Mouse (Mus musculus) gastrocnemius, adult 2 months (tissue): ENCODE results near the gene Ntn3. TPM values are rescaled to one million over a fixed set of nuclear protein-coding genes. Genes with fewer than 3 reads are reported as not detected.

Experiments
- DNase-seq: peaks from one replicate; pipeline ENCODE4 v3.0.0; 2022
- H3K27ac ChIP-seq: fragments of 200-600 bp; 2 replicates; pipeline ENCODE4 v1.8.1; 2022; ENCODE audit warnings: mild to moderate bottlenecking
- H3K4me3 ChIP-seq: fragments of 200-600 bp; 2 replicates; pipeline ENCODE4 v1.8.1; 2022; ENCODE audit warnings: mild to moderate bottlenecking, moderate library complexity
- CTCF ChIP-seq: fragments of 200-600 bp; IDR thresholded peaks from 2 replicates; pipeline ENCODE4 v1.8.1; 2022; ENCODE audit warnings: antibody characterized with exemption, mild to moderate bottlenecking, moderate library complexity
- intact Hi-C: fragments of 180-260 bp; cut with DNase I; formaldehyde crosslinking; loops from one replicate; pipeline ENCODE4 v1.15.1; 2025
- long read RNA-seq, 2 experiments: library from polyadenylated mRNA; stranded (forward); transcript quantifications; one replicate each; pipeline ENCODE4 v2.0.0; 2021
- total RNA-seq, 2 experiments: library from RNA; stranded (reverse); gene quantifications; 2 replicates each; pipeline ENCODE4 v1.2.3; 2021

Gene Ntn3
- under 1 TPM; 0.31 to 0.39 TPM for total RNA-seq
- long read RNA-seq, experiment 1 = 0 reads
- long read RNA-seq, experiment 2 = 0 reads

DNA sequence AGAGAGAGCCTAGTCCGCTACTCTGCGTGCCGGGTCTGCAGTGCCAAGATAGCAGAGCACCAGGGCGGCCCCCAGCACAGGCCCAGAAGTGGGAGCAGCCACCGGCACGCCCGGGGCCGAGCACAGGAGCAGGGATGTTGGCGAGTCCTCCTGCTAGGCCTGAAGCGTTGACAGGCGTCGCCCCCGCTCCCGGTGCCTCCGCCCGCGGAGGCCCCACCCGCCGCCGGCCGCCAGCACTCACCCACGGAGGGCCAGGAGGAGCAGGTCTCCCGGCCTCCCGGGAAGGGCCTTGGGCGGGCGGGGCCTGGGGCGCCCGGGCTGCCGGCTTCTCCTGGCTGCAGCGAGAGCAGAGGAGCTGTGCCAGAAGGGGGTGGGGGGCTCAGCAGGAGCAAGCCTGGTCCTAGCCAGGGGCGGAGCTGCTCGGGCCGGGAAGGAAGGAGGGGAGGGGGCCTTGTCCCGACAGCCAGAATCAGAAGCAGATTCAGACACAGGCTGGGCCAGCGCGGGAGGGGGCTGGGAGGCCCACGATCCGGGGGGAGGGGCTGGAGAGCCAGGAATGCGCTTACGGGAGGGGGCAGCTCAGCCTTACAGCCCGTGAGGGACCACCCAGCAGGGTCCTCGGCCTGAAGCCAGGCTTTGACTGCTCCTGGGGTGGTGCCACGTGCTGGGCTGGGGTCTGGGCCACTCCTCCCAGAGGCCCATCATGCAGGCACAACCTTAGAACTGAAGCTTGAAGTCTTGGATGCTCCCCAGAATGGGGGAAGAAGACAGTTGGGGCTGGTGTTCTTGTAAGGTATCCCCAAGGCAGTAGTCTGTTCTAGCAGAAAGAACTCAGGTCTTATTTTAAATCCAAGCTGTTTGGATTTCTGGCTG, at the start of gene Ntn3:
Ntn3 (minus strand) TSS at position 489 of the 873 bp plus-strand sequence.
- DNase-seq = peak; percentile 64
- TF ChIP-seq CTCF = no peak
- H3K4me3 ChIP-seq = peak within 1 kb of the TSS; percentile 77
- intact Hi-C loops = no loop called here
- peak within 1 kb of the TSS; percentile 70 for H3K27ac ChIP-seq

DNA sequence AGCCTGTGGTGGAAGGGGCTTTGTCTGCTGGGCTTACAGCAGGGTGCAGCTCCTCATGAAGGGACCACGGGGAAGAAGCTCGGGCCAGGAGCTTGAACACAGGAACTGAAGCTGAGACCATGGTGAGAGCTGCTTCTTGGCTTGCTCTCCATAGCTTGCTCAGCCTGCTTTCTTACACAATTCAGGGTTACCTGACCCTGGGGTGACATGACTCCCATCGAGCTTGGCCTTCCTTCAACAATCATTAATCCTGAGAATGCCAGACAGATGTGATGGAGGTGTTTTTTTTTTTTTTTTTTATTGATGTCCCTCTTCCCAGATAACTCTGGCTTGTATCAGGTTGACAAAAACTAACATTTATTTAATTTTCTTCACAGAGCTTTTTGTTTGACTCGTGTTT, 49.6 kb upstream of the Ntn3 start:
- H3K4me3 ChIP-seq = no peak overlapping the region
- DNase-seq = no peak
- H3K27ac ChIP-seq = no peak overlapping the region
- no peak for TF ChIP-seq CTCF
- intact Hi-C loops = no loop called here

DNA sequence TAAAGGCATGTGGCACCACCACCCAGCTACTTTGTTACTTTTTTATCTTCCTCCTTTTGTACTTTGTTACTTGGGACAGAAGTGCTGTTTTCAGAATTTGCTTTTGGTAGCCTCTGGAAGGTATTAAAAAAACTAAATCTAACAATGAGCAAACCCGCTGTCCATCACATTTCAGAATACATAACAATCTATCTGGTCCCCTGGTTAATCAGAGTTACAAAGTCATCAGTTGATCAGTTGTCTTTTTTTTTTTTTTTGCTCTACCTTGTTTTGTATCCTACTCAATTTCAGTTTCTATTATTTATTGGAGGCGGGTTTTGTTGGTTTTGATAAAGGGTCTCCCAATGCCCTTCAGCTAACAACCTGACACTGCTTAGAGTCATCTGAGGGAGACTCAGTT, 43.0 kb upstream of the Ntn3 start:
- no peak overlapping the region for H3K27ac ChIP-seq
- intact Hi-C loops = loop anchor here (2.0 kb wide), 1 partner anchor 84 kb away; the partner anchor contains the start of gene Atp6v0c
- TF ChIP-seq CTCF = no peak
- no peak for DNase-seq
- no peak overlapping the region for H3K4me3 ChIP-seq

DNA sequence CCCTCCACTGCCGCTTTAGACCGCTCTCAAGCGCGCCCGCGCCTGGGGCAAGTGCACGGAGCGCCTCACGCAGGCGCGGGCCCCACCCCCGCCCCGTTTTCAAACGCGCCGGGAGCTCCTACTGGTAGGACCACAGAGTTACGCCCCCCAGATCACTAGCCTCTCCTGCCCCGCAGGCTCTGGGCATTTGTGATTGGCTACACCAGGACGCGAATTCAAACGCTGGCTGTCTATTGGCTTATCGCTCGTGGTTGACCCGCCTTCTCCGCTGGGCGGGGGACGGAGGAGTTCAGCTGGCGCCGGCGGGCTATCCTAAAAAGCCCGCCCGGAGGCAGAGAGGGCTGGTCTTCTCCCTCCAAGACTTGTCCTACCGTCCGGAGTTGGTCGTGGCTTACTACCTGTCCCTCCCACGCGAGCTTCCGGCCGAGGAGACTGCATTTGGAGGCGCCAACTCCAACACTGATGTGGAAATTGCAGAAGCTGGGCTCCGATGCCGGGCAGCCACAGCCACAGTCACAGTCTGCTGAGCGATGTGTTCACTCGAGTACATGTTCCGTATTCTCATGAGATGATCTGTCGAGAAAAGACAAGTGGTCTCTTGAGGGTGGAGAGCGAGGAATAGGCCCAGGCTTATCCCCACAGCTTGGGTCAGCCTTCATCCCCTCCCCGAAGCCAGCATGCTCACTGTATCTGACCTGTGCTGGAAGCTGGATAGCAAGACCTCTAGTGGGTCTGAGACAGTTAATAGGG, 42.2 kb upstream of the Ntn3 start, which contains the start of gene Ccnf:
Ccnf (minus strand) TSS at position 165 of the 750 bp plus-strand sequence.
- TF ChIP-seq CTCF = peak; percentile 48
- DNase-seq = peak; percentile 97
- Histone ChIP-seq H3K27ac (peak within 1 kb of the TSS; percentile 75), H3K4me3 (peak within 1 kb of the TSS; percentile 78)
- intact Hi-C loops = loop anchor here (2.0 kb wide), 1 partner anchor 83 kb away; the partner anchor contains the start of gene Atp6v0c

DNA sequence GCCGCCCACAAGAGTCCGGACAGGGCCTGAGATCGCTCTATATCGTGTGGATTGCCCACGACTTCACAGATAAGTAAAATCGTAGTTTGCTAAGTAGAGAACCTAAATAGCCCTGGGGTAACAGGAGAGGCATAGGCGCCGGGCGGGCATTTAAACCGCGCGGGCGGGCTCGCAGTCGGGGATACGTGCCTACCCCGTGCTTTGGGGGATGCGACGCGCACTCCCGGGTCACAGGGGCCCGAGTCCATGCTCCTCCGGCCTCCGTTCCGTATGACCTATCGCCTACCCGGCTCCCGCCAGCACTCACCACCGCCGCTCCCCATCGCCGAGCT, 41.6 kb upstream of the Ntn3 start:
- DNase-seq = no peak
- peak overlapping the region; percentile 75 for H3K27ac ChIP-seq
- intact Hi-C loops = no loop called here
- peak overlapping the region; percentile 78 for H3K4me3 ChIP-seq
- no peak for TF ChIP-seq CTCF

DNA sequence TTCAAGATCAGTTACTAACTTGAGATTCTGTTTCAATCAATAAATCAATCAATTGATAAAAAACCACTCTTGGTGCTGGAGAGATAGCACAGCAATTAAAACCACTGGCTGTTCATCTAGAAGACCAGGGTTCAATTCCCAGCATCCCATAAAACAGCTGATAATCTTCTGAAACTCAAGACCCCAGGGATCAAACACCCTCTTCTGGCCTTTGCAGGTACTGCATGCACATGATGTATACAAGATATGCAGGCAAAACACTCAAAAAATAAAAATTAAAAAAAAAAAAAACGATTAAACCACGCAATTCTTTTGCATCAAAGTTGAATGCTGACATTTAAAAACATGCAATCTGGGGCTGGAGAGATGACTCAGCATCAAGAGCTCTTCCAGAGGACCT, 39.3 kb upstream of the Ntn3 start:
- no peak for DNase-seq
- no peak overlapping the region for H3K27ac ChIP-seq
- peak; percentile 43 for TF ChIP-seq CTCF
- H3K4me3 ChIP-seq = no peak overlapping the region
- intact Hi-C loops = no loop called here

DNA sequence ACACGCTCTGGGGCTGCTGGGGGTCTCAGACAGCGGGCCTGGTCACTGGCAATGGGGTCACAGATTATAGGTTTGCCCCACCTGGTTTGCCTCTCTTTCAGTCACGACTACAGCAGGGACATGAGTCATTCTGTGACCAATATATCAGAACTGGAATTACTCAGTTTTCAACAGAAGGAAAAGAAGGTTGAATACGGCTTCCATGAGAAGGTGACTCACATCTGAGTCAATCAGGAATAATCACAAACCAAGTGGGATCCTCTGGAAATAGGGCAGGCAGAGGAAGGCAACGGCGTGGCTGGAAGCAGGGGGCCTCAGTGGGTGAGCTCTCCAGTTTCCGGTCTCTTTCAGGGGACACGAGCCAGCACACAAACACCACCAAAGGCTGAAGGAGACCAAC, 34.7 kb upstream of the Ntn3 start:
- no peak overlapping the region for H3K4me3 ChIP-seq
- H3K27ac ChIP-seq = no peak overlapping the region
- DNase-seq = no peak
- no peak for TF ChIP-seq CTCF
- intact Hi-C loops = no loop called here

DNA sequence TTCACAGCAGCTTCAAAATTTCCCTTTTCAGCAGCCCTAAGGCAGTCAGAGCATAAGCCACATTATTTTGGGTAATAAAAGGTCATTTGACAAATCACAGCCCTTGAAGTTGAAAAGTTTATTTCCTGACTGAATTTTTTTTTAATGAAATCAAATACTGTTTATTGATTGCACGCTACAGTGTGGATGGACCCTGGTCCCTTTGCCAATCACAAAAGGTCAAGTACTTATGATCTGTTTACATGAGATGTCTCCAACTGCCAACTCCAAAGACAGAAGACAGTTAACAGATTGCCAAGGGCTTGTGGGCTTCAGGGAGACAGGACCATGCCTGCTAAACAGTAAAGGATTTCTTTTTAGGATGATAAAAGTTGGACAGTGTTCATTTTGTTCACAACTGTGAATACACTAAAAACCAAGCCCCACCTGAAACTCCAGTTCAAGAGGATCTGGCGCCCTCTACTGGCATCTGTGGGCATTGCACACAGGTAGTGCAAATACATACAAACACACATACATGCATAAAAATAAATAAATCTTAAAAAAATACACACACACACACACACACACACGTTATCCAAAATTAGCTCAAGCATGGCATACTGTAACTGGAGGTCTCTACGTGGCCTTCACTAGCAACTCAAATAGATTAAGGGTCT, 34.1 kb upstream of the Ntn3 start:
- no peak for DNase-seq
- peak; percentile 67 for TF ChIP-seq CTCF
- Histone ChIP-seq H3K4me3 (no peak overlapping the region), H3K27ac (no peak overlapping the region)
- intact Hi-C loops = loop anchor here (2.0 kb wide), 1 partner anchor 71 kb away; no protein-coding TSS in a partner anchor

DNA sequence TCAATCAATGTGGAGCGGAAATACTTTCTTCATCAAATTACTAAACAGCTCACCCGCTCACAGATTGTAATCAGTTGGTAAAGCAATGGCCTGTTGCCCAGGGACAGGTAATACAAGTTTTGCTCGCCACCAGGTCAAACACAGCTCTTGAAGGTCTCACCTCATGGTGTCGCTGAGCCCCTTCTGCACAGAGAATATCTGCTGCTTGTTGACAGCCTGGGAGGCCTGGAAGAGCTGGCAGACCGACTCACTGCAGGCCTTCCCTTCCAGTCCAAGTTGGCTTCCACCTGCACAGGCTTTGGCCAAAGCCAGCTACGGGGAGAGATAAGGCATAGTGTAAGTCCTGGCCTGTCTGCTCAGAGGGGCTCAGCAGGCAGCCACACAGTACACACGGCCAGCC, 27.6 kb upstream of the Ntn3 start:
- intact Hi-C loops = no loop called here

DNA sequence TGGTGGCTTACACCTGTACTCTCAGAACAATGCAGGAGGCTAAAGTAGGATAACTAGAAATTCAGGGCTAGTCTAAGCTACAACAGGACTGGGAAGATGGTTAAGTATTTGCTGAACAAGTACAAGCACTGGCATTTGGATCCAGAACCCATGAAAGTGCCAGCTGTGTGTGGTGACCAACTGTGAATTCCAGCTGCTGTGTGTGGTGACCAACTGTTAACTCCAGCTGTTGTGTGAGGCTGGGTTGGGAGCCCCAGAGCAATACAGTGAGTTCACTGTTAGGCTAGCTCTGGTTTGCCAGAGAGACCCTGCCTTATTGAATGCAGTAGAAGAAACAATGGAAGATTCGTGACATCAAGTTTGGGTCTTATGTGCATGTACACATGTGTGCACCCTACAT, 27.1 kb upstream of the Ntn3 start:
- DNase-seq = no peak
- no peak overlapping the region for H3K27ac ChIP-seq
- H3K4me3 ChIP-seq = no peak overlapping the region
- no peak for TF ChIP-seq CTCF
- intact Hi-C loops = no loop called here

More for the DNA sequence above, 27.6 kb upstream of the Ntn3 start:
- no peak for DNase-seq
- Histone ChIP-seq H3K4me3 (no peak overlapping the region), H3K27ac (no peak overlapping the region)
- TF ChIP-seq CTCF = no peak

DNA sequence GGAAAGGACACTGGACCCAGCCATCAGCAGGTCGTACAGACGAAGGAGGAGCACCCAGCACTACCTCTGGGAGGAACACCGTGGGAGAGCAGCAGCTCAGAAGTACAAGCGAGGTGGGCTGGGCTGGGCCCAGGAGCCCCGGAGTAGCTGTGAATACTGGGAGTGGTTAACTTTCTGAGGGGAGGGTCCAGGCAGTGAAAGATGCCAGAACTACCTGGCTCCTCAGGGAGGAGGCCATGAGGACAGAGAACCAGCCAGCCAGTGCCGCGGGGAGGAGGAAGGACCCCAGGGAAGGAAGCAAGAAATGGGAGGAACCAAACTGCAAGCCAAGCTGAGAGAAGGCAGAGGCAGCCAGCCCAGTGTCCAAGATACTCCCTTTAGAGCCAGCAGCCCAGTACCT, 18.6 kb upstream of the Ntn3 start:
- Histone ChIP-seq H3K27ac (no peak overlapping the region), H3K4me3 (no peak overlapping the region)
- no peak for TF ChIP-seq CTCF
- no peak for DNase-seq
- intact Hi-C loops = no loop called here

DNA sequence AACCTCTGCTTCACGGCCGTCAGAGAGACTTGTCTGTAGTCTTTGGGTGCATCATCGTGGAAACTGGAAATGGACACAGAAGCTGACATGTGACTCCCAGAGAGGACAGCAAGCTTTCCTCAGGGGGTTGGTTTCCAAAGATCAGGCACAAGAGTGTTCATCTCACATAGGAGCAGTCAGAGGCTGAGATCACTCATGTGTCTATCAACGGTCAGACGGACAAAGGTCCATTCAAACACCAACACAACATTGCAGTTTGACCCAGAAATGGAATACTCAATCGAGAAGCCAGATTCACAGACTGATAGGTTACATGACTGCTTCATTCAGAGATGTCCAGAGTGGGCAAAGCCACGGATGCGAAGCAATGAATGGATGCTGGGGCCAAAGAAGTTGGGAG, 17.4 kb upstream of the Ntn3 start:
- Histone ChIP-seq H3K4me3 (no peak overlapping the region), H3K27ac (no peak overlapping the region)
- no peak for TF ChIP-seq CTCF
- no peak for DNase-seq
- intact Hi-C loops = no loop called here

DNA sequence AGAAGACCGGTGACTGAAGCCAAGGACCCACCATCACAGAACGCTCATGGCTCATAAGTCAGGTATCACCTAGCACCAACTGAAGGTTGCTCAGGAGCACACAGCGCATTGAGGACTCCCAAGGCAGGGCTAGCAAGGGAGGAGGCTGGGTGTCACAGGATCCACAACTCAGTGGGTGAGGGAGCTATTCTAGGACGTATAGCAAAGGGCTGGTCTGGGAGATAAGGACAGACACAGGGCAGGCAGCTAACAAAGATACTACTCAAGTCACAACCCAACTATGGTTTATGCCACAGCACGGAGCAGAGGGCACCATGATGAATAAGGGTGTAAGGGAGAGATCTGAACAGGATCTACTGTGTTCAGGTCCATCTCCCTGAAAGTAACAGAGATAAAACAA, 16.5 kb upstream of the Ntn3 start:
- no peak for TF ChIP-seq CTCF
- intact Hi-C loops = no loop called here
- Histone ChIP-seq H3K4me3 (no peak overlapping the region), H3K27ac (no peak overlapping the region)
- DNase-seq = no peak
